Comparison of ENCODE assay signal across 9 mouse cellular contexts in genomic region chr1:175691686-175692245, GRCm38 (mm10). TPM values are rescaled to one million over a fixed set of nuclear protein-coding genes. Genes with fewer than 3 reads are reported as not detected.
DNase-seq lines count a peak whose midpoint lies in the region; ATAC-seq and TF ChIP-seq lines count a peak whose summit lies in the region.
"Had no signal": no experiment of that assay in that cellular context is flagged by ENCODE, and none has a peak within 500 bp of the region (broad histone marks: within the 10 kb centered on the region; RNA-seq: fewer than 3 reads in every experiment).

No protein-coding gene starts in this region.

- H3K79me2 ChIP-seq in C2C12 (ENCODE audit: control insufficient read depth, insufficient read depth) = peaks cover 21% of the 10 kb centered on the region

- under 1% methylated on average over 22 of the region's 22 CpGs for WGBS in kidney, postnatal 0 days
- under 1% methylated on average over 22 of the region's 22 CpGs for WGBS in midbrain, embryonic 16.5 days

- TF ChIP-seq CTCF in C2C12 (IDR thresholded peaks at IDR 0.05; ENCODE audit: control insufficient read depth, insufficient read depth, insufficient read length) = no peak
- TF ChIP-seq CTCF in kidney, postnatal 0 days (IDR thresholded peaks at IDR 0.05; ENCODE audit: low read depth) = no peak

- H3K27me3 ChIP-seq in C2C12 (ENCODE audit: control insufficient read depth, insufficient read depth, insufficient read length) = no peaks in the 10 kb centered on the region
- no peaks in the 10 kb centered on the region for H3K27me3 ChIP-seq in erythroblast, embryonic 14.5 days (ENCODE audit: control insufficient read depth)
- no peaks in the 10 kb centered on the region for H3K27me3 ChIP-seq in kidney, postnatal 0 days (ENCODE audit: insufficient read depth, low read length)
- no peaks in the 10 kb centered on the region for H3K27me3 ChIP-seq in midbrain, embryonic 16.5 days (ENCODE audit: control insufficient read depth, insufficient read depth, low read depth, low read length)

- H3K4me3 ChIP-seq in C2C12 (ENCODE audit: insufficient read depth, poor library complexity, severe bottlenecking) = peak overlapping the region; percentile 68
- H3K4me3 ChIP-seq in erythroblast, embryonic 14.5 days (replicated peaks) = peak overlapping the region; percentile 85
- H3K4me3 ChIP-seq in kidney, postnatal 0 days (replicated peaks; ENCODE audit: low read depth, low read length) = peak overlapping the region; percentile 80
- H3K4me3 ChIP-seq in midbrain, embryonic 16.5 days (ENCODE audit: low read depth, low read length) = peak overlapping the region; percentile 92

- peak overlapping the region; percentile 90 for H3K27ac ChIP-seq in kidney, postnatal 0 days
- peak overlapping the region; percentile 88 for H3K27ac ChIP-seq in midbrain, embryonic 16.5 days (ENCODE audit: low read length)

- peaks cover 25% of the 10 kb centered on the region for H3K4me1 ChIP-seq in erythroblast, embryonic 14.5 days (ENCODE audit: control insufficient read depth)
- H3K4me1 ChIP-seq in kidney, postnatal 0 days (replicated peaks; ENCODE audit: insufficient read depth, low read length) = peaks cover 14% of the 10 kb centered on the region
- peaks cover 20% of the 10 kb centered on the region for H3K4me1 ChIP-seq in midbrain, embryonic 16.5 days (ENCODE audit: control insufficient read depth, insufficient read depth, low read length)

- DNase-seq in cerebellum, postnatal 14 days = peak; percentile 6 to 16
- no peak for DNase-seq in cerebellum, adult 18-20 months
- peak; percentile 37 for DNase-seq in kidney, postnatal 0 days (ENCODE audit: low spot score)
- DNase-seq in spleen, postnatal 4 days (ENCODE audit: low spot score in 2 of 2) = no peak
- no peak for DNase-seq in gastrocnemius, postnatal 36 days

- peaks cover 6% of the 10 kb centered on the region for H3K36me3 ChIP-seq in C2C12 (ENCODE audit: control insufficient read depth, insufficient read depth)
- H3K36me3 ChIP-seq in erythroblast, embryonic 14.5 days (ENCODE audit: control insufficient read depth) = peaks cover 10% of the 10 kb centered on the region
- H3K36me3 ChIP-seq in kidney, postnatal 0 days (ENCODE audit: insufficient read depth, low read length) = no peaks in the 10 kb centered on the region
- peaks cover 14% of the 10 kb centered on the region for H3K36me3 ChIP-seq in midbrain, embryonic 16.5 days (ENCODE audit: control insufficient read depth, insufficient read depth, low read length)

- peak overlapping the region; percentile 65 for H3ac ChIP-seq in C2C12 (ENCODE audit: control insufficient read depth, insufficient read length, low read depth)

- peak overlapping the region; percentile 80 for H3K9ac ChIP-seq in kidney, postnatal 0 days (ENCODE audit: low read depth, low read length)
- peak overlapping the region; percentile 89 for H3K9ac ChIP-seq in midbrain, embryonic 16.5 days (ENCODE audit: low read depth, low read length)

- H3K9me3 ChIP-seq in erythroblast, embryonic 14.5 days (ENCODE audit: control insufficient read depth, low read length) = no peaks in the 10 kb centered on the region
- H3K9me3 ChIP-seq in kidney, postnatal 0 days (replicated peaks; ENCODE audit: low read length) = no peaks in the 10 kb centered on the region
- H3K9me3 ChIP-seq in midbrain, embryonic 16.5 days (replicated peaks; ENCODE audit: control insufficient read depth, low read length, poor library complexity, severe bottlenecking) = no peaks in the 10 kb centered on the region

- H3K4me2 ChIP-seq in kidney, postnatal 0 days (ENCODE audit: low read length) = peak overlapping the region; percentile 96
- peak overlapping the region; percentile 93 for H3K4me2 ChIP-seq in midbrain, embryonic 16.5 days (ENCODE audit: low read length)

- intact Hi-C loops in gastrocnemius, postnatal 36 days (cut with DNase I) = loop anchor here (2.0 to 5.0 kb wide), 2 partner anchors 67 to 191 kb away; partner anchors contain the start of genes Exo1 and Fh1

- ATAC-seq in kidney, postnatal 0 days (replicated peaks; ENCODE audit: low FRiP score, low read depth) = no peak
- no peak; the same call in 1 of the 2 replicates for ATAC-seq in midbrain, embryonic 16.5 days

- no peaks in the 10 kb centered on the region for H3K79me3 ChIP-seq in C2C12 (ENCODE audit: low read depth)

TF ChIP-seq in C2C12, 6 proteins besides CTCF, POLR2A, EP300 and RAD21:
- TF ChIP-seq USF1 (IDR thresholded peaks at IDR 0.05; ENCODE audit: low read depth) (no peak), FOSL1 (IDR thresholded peaks at IDR 0.05; ENCODE audit: insufficient read depth, low read length, poor library complexity, severe bottlenecking) (no peak), MYOG (IDR thresholded peaks at IDR 0.05; ENCODE audit: control insufficient read depth, extremely low read depth, insufficient read length) (no peak), MAX (IDR thresholded peaks at IDR 0.05) (no peak), MYOD1 (IDR thresholded peaks at IDR 0.05; ENCODE audit: control insufficient read depth, insufficient read length, low read depth) (no peak), CEBPB (IDR thresholded peaks at IDR 0.05; ENCODE audit: low read depth) (no peak)
TF ChIP-seq in C2C12: peak in this region for 0.

RNA-seq across cellular contexts. Expression of gene Opn3, which starts 0.8 kb away (rescaled TPM):
- 3.1 TPM for polyA plus RNA-seq in C2C12 (2012; fragmentation: generic; extraction: Trizol)
- polyA plus RNA-seq in erythroblast, embryonic 14.5 days (2012) = 0.07 TPM in 1 of 2 replicates, not detected in the other
- 10.3 and 10.5 TPM in 2 replicates for polyA plus RNA-seq in kidney, postnatal 0 days (2015; fragmentation: Nextera tagmentation; extraction: Ambion mirVana)
- 8.6 and 9.8 TPM in 2 replicates for polyA plus RNA-seq in midbrain, embryonic 16.5 days (2015; fragmentation: Nextera tagmentation; extraction: Ambion mirVana)
- 1 to 10 TPM; 3.3 to 5.0 TPM for total RNA-seq in gastrocnemius, postnatal 36 days (2021)

RNA-seq across cellular contexts. Expression of gene Chml, which starts 0.9 kb away (rescaled TPM):
- polyA plus RNA-seq in C2C12 (2012; fragmentation: generic; extraction: Trizol) = 1.2 TPM
- polyA plus RNA-seq in erythroblast, embryonic 14.5 days (2012) = 0.19 and 0.54 TPM in 2 replicates
- polyA plus RNA-seq in kidney, postnatal 0 days (2015; fragmentation: Nextera tagmentation; extraction: Ambion mirVana) = 2.1 and 2.3 TPM in 2 replicates
- 3.6 and 4.2 TPM in 2 replicates for polyA plus RNA-seq in midbrain, embryonic 16.5 days (2015; fragmentation: Nextera tagmentation; extraction: Ambion mirVana)
- 1 to 10 TPM; 2.2 to 2.5 TPM for total RNA-seq in gastrocnemius, postnatal 36 days (2021)

RNA-seq across cellular contexts. Expression of gene Wdr64, which starts 6.6 kb away (rescaled TPM):
- polyA plus RNA-seq in C2C12 (2012; fragmentation: generic; extraction: Trizol) = not detected
- not detected in 2 replicates for polyA plus RNA-seq in erythroblast, embryonic 14.5 days (2012)
- polyA plus RNA-seq in kidney, postnatal 0 days (2015; fragmentation: Nextera tagmentation; extraction: Ambion mirVana) = not detected in 2 replicates
- not detected in 2 replicates for polyA plus RNA-seq in midbrain, embryonic 16.5 days (2015; fragmentation: Nextera tagmentation; extraction: Ambion mirVana)
- not detected for total RNA-seq in gastrocnemius, postnatal 36 days (2021)
- polyA plus RNA-seq: large intestine, adult 2 months had no signal

Comparison
In these comparisons a context has a peak if more than half of its experiments do, and no peak if none do; other contexts are left out.
1. DNase-seq: peak in cerebellum, postnatal 14 days (2 of 2) and kidney, postnatal 0 days (single experiment); none in cerebellum, adult 18-20 months (0 of 2), spleen, postnatal 4 days (0 of 2) and gastrocnemius, postnatal 36 days (0 of 2).
2. Peak in every context shown above with its lines, with median percentiles within 50 percentile points of each other: H3K4me3 ChIP-seq.